Mouse (Mus musculus) liver, adult (tissue): ENCODE measurements around the gene Brf1.

Experiments
- GATA4 ChIP-seq: IDR thresholded peaks from 2 replicates; pipeline ENCODE4 v1.6.1; 2014; ENCODE audit warnings: mild to moderate bottlenecking, low read length; ENCODE audit not compliant: insufficient replicate concordance

The Brf1 gene

DNA sequence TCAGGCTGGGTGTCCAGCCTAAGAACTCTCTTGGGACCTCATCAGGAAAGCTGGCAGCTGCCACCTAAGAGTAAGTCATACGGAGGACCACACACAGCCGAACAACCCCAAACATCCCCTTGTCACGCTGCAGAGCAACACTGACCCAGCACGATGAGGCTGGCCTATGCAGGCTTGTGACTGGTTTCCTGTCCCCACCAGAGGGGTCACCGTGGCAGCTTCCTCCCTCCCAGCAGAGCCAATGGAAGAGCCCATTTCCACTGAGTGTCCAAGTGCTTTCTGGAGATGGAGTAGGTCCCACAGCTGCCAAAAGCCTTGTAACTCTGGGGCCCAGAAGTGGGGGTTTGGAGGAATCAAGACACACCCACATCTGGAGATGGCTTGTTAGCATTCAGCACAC lies 38.6 kb downstream of the Brf1 start:
- no peak for TF ChIP-seq GATA4

DNA sequence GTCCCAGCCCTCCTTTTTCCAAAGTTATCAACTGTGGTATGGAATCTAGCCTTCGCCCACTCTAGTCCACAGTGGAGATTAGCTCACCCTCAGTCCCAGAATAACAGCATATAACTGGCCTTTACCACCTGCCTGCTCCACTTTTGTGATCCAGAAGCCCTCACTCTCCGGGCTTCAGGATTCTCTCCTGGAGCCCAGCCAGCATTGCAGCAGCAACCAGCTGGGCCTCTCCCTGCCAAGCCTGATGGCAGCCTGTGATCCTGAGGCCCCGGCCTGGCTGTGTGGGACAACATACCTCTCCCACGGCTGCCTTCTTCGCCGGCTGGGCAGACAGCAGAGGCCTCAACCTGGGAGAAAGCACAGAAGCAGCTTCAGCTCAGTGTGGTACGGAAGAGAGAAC lies 39.1 kb downstream of the Brf1 start:
- no peak for TF ChIP-seq GATA4

DNA sequence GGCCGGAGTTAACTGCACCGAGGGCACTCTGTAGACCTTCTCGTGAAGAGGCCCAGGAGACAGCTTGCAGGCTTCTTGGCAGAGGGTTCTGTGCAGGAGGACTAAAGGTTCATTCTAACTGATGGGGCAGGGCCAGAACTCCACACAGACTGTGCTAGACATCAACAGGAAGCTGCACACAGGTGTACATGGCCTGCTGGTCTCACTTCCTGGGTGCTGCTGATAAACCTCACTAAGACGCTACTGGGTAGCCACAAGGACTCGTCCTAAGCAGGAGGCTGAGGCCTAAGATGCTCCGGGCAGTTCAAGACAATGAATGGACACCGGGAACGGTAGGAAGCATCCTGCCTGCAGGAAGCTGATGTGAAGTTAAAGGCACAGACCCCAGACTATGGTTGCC lies 41.1 kb downstream of the Brf1 start:
- TF ChIP-seq GATA4, result no peak

DNA sequence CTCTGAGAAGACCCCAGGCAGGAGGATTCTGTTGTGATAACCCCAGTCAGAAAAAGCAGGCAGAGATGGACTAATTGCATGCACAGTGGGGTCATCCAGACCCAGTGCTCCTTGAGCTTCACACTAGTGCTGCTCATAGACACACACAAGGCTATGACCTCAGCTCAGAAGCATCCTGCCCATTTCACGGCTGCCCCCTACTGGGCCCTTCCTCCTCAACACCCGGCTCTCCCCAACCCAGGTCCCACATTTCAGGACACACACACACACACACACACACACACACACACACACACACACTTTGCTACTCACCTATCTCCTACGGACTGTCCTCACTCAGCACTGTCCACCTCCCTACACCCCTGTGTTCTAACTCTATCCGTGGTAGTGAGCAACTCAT lies 42.2 kb downstream of the Brf1 start:
- TF ChIP-seq GATA4, result no peak

DNA sequence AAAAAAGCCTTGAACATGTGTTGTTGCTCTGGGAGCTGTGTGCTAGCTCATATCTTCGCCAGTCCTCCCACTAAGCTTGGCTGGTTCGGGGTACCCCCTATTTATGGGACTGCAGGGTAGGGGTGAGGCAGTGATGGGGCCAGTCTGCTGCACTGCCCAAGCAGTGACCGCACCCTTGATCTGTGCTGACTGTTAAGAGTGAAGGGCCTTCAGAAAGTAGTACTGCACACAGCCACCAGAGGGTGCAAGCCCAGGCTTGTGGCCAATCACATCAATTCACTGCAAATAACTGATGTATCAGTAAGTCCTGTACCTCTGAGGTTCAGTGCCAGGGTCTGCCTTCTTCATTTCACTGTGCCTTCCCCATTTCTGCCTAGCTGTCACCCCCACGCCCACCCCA lies 44.7 kb downstream of the Brf1 start:
- no peak for TF ChIP-seq GATA4

DNA sequence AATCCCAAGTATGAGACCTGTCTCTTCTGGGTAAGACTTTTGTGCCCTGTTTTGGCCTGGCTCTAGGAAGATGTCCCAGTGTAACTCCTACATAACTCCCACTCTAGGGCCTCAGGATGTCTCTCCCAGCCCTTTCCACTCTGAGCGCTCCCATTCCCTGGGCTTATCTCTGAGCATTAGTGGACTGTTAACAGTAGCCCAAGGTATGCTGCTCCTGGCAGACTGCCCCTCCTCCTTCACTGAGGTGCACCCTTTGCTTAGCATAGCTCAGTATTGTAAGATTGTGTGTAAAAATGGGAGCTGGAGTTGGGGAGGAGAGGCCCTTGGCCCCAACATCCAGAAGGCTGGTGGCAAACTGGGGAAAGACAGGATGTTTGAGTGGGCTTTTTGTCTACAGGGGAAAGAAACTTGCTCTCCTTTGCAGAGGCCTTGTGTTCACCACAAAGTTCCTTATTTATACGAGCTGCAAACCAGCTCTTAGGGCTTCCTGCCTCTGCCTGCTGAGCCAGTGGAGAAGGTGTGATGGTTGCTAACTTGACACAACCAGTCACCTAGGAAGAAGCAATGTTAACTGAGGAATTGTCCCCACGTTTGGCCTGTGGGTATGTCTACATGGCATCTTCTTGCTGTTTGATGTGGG lies 47.5 kb downstream of the Brf1 start:
- no peak for TF ChIP-seq GATA4

DNA sequence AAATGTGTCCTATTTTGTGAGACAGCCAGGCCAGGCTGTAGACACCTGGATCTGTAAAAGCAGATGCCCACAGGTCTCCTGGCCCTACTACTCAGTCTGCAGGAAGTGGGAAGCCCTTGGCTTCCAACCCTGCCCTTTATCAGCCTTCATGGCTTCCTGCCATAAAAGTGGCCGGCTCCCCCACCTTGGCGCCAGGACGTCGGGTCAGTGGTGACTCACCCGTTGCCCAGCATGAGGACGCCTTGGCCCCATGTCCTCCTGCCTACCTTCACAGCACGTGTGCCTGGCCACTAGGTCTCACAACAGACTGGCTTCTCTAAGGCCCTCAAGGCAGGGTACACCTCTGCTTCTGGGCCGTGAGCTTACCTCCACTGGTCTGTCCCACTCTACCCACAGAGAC lies 48.1 kb downstream of the Brf1 start:
- TF ChIP-seq GATA4, result no peak

DNA sequence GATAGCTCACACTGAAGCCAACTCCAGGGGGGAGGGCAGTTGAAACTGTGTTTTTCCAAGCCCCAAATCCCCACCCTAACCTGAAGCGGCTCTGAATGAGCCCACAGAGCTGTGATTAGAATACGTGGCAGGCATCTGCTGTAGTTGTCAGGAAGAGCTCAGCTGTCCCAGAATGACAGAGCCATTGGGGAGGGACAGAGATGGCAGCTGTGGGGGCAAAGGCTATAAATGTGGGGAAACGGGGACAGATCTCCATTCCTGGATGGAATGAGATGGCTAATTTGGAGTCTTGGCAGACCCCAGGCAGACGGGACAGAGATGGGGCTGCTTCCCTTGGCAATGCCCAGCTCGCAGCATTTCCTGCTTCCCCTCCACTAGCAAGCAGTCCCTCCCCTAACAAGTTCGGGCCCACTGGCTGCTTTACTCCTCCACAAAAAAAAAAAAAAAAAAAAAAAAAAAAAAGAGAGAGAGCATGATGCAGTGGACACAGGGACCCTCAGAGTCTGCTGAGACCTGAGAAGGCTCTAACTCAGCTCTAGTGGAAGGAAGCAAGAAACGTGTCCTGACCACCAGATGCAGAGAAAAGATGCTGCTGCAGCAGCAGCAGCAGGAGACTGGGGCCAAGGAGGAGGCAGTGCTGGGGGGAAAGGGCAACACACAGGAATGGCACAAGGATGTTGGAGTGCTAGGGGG lies 49.2 kb downstream of the Brf1 start:
- no peak for TF ChIP-seq GATA4

DNA sequence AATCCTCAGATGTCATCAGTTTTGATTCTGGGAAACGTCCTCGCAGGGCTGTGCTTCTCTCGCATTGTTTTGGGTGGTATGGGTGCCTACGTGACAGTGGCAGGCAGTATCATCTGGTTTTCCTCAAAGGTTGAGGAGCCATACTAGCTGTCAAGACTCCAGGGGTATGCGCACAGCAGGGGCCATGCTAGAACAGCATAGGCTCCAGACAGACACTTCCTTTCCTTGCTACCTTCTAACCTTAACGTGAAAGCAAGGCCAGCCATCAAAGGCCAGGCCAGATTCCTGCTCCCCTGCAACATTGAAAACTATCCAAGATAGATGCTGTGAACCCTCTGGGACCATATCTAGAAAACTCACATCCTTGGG lies 49.8 kb downstream of the Brf1 start:
- TF ChIP-seq GATA4, result no peak

DNA sequence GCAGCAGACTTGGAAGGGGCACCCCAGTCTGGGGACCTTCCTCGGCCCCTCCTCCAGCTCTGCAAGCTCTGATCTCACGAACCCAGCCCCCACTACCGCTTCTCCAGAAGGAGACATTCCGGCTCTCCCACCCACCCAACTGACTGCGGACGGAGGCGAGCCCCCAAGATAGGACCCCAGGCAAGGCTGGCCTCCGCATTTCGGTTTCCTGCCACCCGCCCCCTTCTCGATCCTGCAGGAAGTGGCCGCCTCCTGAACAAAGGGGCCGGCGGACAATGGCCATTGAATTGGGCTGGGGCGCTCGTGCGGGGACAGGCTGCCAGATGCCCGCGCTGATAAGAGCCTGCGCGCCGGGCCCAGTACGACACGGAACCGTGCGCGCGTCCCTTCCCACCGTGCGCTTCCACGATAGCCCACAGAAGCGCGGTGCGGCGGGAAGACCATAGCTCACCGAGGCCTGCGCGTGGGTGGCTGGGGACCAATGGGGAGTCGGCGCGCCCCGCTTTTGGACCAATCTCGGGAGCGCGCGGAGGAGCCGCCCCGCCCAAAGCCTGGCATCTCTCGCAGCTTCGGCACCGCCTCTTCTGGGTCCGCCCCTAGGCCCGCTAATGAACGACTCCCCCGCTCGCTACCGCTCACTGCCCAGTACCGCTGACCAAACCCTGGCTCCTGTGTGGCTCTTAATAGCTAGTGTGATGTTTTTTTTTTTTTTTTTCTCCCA lies 50.3 kb downstream of the Brf1 start:
- TF ChIP-seq GATA4, result peak; percentile 86; the same call in 1 of the 2 replicates

DNA sequence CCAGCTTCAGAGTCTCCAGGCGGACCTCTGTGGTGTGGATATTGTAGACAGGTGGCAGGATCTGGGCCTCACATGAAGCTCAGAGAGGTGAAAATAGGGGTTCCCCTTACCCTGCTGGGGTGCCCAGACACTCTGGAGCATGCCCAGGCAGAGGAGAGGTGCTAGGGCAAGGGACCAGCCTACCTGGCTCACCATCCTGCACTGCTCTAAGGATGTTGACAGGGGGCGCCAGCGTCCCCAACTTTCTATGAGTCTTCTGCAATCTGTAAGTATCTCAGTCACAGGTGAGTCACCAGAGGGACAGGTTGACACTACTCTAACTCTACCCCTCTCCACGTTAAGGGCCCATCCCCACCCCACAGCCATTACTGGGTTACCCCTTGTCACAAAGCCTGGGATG lies 53.2 kb downstream of the Brf1 start:
- TF ChIP-seq GATA4, result no peak

DNA sequence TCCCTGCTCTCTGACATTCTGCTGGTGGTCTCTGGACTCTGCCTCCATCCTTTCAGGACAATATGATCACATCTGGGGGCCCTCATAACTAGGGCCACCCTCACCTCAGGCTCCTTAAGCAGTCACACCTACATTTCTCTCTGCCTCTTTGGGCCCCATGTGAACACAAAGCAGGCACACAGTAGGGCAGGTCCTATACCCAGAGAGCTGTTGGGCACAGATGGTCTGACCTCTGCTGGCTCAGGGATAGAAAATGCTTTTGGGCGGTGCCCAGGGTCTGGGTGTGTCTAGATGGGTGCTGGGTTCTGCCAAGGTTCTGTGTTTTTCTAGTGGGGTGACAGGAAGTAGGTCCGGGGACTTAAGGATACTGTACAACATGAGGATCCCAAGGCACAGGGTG lies 56.8 kb downstream of the Brf1 start:
- TF ChIP-seq GATA4, result no peak

DNA sequence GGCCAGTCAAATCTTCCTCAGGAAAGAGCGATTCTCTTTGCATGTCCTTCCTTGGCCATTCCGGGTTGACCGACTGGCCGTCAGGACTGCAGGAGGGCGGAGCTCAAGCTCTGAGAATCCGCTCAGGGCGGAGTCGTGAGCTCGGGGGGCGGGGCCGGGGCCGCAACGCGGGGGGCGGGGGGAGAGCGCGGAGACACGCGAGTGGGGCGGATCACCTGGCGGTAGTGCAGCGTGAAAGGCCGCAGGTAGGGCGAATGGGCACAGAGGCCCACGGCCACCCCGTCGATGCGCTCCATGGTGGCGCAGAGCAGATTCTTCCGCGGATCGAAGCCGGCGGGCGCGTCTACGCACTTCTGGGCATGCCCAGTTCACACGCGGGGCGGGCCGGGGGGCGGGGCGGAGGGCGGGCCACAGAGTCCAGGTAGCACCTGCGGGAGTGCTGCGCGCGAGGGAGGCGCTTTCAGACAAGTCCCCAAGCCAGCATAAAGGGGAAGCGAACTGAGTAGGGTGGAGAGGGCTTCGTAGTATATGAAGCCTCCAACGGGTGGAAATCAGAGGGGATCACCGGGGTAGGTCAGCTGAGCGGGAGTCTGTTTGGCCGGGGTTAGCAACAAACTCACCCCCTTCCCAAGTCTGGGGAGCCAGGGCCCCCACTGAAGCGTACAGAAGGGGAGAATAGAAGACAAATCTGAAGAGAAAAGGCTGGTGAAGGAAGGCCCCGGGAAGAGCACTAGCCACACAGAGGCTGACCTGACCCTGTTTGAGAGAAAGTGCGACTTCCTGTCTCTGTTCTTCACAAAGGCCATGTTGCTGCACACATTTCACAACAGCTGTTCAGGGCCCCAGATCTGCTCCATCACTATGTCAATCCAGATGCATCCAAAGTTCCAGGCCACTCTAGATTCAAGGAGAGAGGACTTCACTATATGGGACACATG lies 58.5 kb downstream of the Brf1 start, which contains the start of gene Nudt14:
Nudt14 (minus strand) TSS at position 349 of the 938 bp plus-strand sequence.
- TF ChIP-seq GATA4, result no peak

DNA sequence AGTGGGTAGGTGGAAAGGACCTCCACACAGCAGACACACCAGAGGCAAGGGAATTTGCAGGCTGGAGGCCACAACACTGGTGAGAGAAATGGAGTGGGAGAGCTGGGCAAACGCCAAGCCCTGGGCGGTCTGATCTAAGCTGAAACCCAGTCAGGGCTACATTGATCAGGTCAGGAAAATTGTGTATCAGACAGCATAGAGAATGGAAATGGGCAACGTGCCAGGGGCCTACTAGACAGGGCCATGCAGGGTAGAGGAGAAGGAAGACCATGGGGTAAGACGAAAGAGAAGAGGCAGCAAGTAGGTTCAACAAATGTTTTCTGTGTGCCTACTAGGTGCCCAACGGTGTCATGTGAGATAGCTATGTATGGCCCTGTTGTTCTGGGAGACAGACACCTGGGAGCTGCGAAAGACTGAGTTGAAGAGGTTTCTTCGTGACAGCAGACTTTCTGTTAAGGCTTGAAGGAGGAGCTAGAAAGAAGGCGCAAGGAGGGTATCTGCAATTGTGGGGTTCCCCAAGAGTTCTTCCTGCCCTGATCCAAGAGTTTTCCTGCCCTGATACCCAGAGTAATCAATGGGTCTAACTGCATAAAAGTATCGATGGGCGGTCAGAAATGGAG lies 59.2 kb downstream of the Brf1 start:
- TF ChIP-seq GATA4, result no peak

DNA sequence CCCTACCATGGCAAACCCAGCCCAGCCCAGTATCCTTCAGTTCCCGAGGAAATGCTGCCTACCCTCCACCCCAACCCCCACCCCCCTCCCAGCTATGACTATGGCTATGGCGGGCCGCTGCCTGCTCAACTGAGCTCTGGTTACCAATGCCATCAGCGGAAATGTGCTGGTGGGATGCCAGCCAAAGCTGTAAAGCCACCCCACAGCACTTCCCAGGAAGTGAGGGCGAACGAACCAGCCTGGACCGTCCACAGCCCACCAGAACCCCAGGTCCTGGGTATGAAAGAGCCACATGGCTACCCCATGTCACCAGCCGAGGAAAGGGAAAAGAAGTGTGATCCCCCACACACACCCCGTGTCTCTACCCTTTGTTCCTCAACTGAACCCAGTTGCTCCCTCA lies 59.8 kb downstream of the Brf1 start:
- TF ChIP-seq GATA4, result no peak

DNA sequence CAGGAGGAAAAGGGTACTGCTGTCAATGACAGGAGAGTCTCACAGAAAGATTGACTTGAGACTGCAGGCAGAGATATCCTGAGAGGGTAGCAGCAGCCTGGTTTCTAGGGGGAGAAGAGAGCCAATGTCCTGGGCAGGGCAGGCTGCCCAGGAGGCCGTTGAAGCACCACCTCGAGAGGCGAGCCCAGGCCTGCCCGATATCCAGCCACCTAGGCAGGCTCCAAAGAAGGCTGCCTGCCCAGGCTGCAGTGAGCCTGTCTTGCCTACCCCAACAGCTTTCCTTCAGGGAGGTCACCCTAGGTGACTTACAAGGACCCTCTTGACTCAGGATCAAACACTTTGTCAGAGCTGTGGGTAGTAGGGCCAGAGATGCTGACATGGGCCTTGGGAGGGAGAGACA lies 60.3 kb downstream of the Brf1 start:
- no peak for TF ChIP-seq GATA4
